Mouse (Mus musculus): ENCODE data around the gene Ahctf1.

GRCm38 (mm10) chr1:179760553-179760952, 42.9 kb downstream of the Ahctf1 start:
- TF ChIP-seq CTCF (IDR thresholded peaks at IDR 0.05; ENCODE audit: borderline replicate concordance, control insufficient read depth, extremely low read depth, insufficient read depth, low read length, poor library complexity) (no peak), POLR2A (IDR thresholded peaks at IDR 0.05; ENCODE audit: control insufficient read depth, extremely low read depth, insufficient read depth, low read length, poor library complexity) (no peak)
